Mouse (Mus musculus) C2C12 (cell line): ENCODE measurements around the gene Slc35f2. TPM values are rescaled to one million over a fixed set of nuclear protein-coding genes. Genes with fewer than 3 reads are reported as not detected.

Source experiments
- H3K27me3 ChIP-seq: one replicate; pipeline ENCODE4 v1.6.1; 2011; ENCODE audit not compliant: control insufficient read depth, insufficient read depth, insufficient read length
- H3K36me3 ChIP-seq: one replicate; pipeline ENCODE4 v1.6.1; 2011; ENCODE audit not compliant: control insufficient read depth, insufficient read depth
- H3K4me3 ChIP-seq: one replicate; pipeline ENCODE4 v1.5.1; 2011; ENCODE audit warnings: mild to moderate bottlenecking, control low read depth; ENCODE audit not compliant: poor library complexity, insufficient read depth, severe bottlenecking
- H3K79me2 ChIP-seq: one replicate; pipeline ENCODE4 v1.6.1; 2011; ENCODE audit not compliant: control insufficient read depth, insufficient read depth
- H3K79me3 ChIP-seq: one replicate; pipeline ENCODE4 v1.6.1; 2011; ENCODE audit warnings: low read depth, control low read depth
- H3ac ChIP-seq: one replicate; pipeline ENCODE3; 2011; ENCODE audit warnings: low read depth; ENCODE audit not compliant: control insufficient read depth, insufficient read length
- CEBPB ChIP-seq: IDR thresholded peaks from one replicate; pipeline ENCODE4 v1.6.1; 2011; ENCODE audit warnings: low read depth, mild to moderate bottlenecking, control low read depth, moderate library complexity
- CTCF ChIP-seq: IDR thresholded peaks from one replicate; pipeline ENCODE4 v1.5.1; 2011; ENCODE audit not compliant: control insufficient read depth, insufficient read depth, insufficient read length
- FOSL1 ChIP-seq: IDR thresholded peaks from one replicate; pipeline ENCODE4 v1.8.0; 2011; ENCODE audit warnings: mild to moderate bottlenecking, low read length; ENCODE audit not compliant: poor library complexity, insufficient read depth, severe bottlenecking
- MAX ChIP-seq: IDR thresholded peaks from one replicate; pipeline ENCODE4 v1.6.1; 2011; ENCODE audit warnings: mild to moderate bottlenecking, control low read depth
- MYOD1 ChIP-seq: IDR thresholded peaks from one replicate; pipeline ENCODE4 v1.6.1; 2011; ENCODE audit warnings: low read depth; ENCODE audit not compliant: control insufficient read depth, insufficient read length
- MYOG ChIP-seq: IDR thresholded peaks from one replicate; pipeline ENCODE4 v1.6.1; 2011; ENCODE audit not compliant: control insufficient read depth, insufficient read length; ENCODE audit errors: extremely low read depth
- USF1 ChIP-seq: IDR thresholded peaks from one replicate; pipeline ENCODE4 v1.6.1; 2011; ENCODE audit warnings: low read depth, mild to moderate bottlenecking, control low read depth, moderate library complexity
- polyA plus RNA-seq: library from polyadenylated mRNA; unstranded; fragments of >200 nt; fragmentation: generic; extraction: Trizol; gene quantifications from one replicate; pipeline ENCODE4 v1.2.1, GENCODE M21; 2012; ENCODE audit warnings: missing spikeins

Gene Slc35f2
- polyA plus RNA-seq, 1 experiment = 0.08 TPM

GRCm38 (mm10) chr9:53793830-53794330 lies 22.5 kb downstream of the Slc35f2 start:
- H3ac ChIP-seq = no peak overlapping the region
- no peaks in the 10 kb centered on the region for H3K79me2 ChIP-seq
- no peaks in the 10 kb centered on the region for H3K79me3 ChIP-seq
- no peaks in the 10 kb centered on the region for H3K27me3 ChIP-seq
- no peak overlapping the region for H3K4me3 ChIP-seq
- no peaks in the 10 kb centered on the region for H3K36me3 ChIP-seq
- TF ChIP-seq CEBPB = no peak
- TF ChIP-seq USF1 = no peak
- no peak for TF ChIP-seq MAX
- no peak for TF ChIP-seq CTCF
- no peak for TF ChIP-seq FOSL1
- no peak for TF ChIP-seq MYOG
- no peak for TF ChIP-seq MYOD1

DNA sequence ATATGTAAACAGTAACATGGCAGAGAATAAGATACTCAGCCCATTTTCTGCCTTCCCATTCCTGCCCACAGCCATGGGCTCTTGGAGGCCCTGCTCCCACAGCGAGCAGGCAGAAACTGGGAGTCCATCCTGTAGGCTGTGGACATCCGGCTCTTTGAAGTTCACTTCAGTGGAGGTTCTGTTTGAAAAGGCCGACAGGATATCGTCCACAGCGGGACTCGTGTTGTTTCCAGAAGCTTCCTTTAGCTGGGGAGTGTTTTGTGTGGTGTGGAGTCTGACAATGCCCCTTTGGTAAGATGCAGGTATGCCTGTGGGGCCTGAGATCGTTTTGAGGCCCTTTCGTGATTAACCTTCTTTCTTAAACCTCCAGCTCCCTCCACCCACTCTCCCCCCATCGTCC lies 23.2 kb downstream of the Slc35f2 start:
- no peak overlapping the region for H3K4me3 ChIP-seq
- H3ac ChIP-seq = no peak overlapping the region
- no peaks in the 10 kb centered on the region for H3K36me3 ChIP-seq
- no peaks in the 10 kb centered on the region for H3K79me2 ChIP-seq
- TF ChIP-seq MYOD1 (no peak), CTCF (no peak), MAX (no peak), MYOG (no peak), CEBPB (no peak)
- H3K79me3 ChIP-seq = no peaks in the 10 kb centered on the region
- H3K27me3 ChIP-seq = no peaks in the 10 kb centered on the region

- H3K27me3 ChIP-seq = no peaks in the 10 kb centered on the region
- no peaks in the 10 kb centered on the region for H3K79me2 ChIP-seq
- H3K36me3 ChIP-seq = no peaks in the 10 kb centered on the region
- H3ac ChIP-seq = no peak overlapping the region
- no peaks in the 10 kb centered on the region for H3K79me3 ChIP-seq
- no peak overlapping the region for H3K4me3 ChIP-seq
- TF ChIP-seq CTCF (no peak), FOSL1 (no peak)
Observed at GRCm38 (mm10) chr9:53795351-53795750, 24.0 kb downstream of the Slc35f2 start.

DNA sequence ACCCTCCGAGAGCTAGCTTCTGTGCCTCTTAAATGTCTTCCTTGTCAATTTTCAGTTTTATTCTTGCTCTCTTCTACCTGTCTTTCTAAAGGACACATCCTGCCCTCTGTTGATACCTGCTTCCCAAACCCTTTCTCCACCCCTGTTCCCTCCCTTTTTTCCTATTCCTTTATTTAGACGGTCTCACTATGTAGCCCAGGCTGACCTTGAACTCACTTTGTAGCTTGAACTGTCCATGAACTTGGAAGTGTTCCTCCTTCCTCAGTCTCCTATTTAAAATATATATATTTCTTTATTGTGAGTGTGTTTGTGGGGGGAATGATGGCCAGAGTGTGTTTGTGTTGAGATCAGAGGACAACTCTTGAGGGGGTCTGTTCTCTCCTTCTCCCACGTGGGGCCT lies 25.0 kb downstream of the Slc35f2 start:
- no peaks in the 10 kb centered on the region for H3K79me2 ChIP-seq
- no peak overlapping the region for H3ac ChIP-seq
- no peaks in the 10 kb centered on the region for H3K27me3 ChIP-seq
- H3K79me3 ChIP-seq = no peaks in the 10 kb centered on the region
- H3K36me3 ChIP-seq = no peaks in the 10 kb centered on the region
- H3K4me3 ChIP-seq = no peak overlapping the region
- TF ChIP-seq CTCF (no peak), USF1 (no peak), MYOG (no peak), FOSL1 (no peak), MYOD1 (no peak), MAX (no peak), CEBPB (no peak)

- Histone ChIP-seq H3K4me3 (no peak overlapping the region), H3ac (no peak overlapping the region), H3K79me2 (no peaks in the 10 kb centered on the region), H3K79me3 (no peaks in the 10 kb centered on the region), H3K27me3 (no peaks in the 10 kb centered on the region), H3K36me3 (no peaks in the 10 kb centered on the region)
- TF ChIP-seq CTCF (no peak), MYOD1 (no peak), CEBPB (no peak), USF1 (no peak), MAX (no peak), MYOG (no peak), FOSL1 (no peak)
Observed at GRCm38 (mm10) chr9:53797141-53797540, 25.8 kb downstream of the Slc35f2 start.

DNA sequence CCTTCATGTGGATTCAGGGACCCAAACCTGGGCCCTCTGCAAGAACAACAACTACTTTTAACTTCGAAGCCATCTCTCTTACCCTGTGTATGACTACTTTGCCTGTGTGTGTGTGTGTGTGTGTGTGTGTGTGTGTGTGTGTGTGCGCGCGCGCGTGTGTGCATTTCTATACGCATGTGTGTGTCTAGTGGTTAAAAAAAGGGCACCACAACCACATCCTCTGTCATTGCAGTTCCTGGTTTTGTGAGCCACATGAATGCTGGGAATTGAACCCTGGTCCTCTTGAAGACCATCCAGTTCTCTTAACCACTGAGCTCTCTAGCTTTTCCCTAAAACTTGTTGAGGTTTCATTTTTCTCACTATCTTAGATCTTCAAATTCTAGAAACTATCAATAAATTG lies 31.6 kb downstream of the Slc35f2 start:
- Histone ChIP-seq H3K79me2 (no peaks in the 10 kb centered on the region), H3K36me3 (no peaks in the 10 kb centered on the region), H3K4me3 (no peak overlapping the region), H3K27me3 (no peaks in the 10 kb centered on the region), H3ac (no peak overlapping the region), H3K79me3 (no peaks in the 10 kb centered on the region)
- TF ChIP-seq MYOG (no peak), CEBPB (no peak), MYOD1 (no peak), FOSL1 (no peak), CTCF (no peak), MAX (no peak), USF1 (no peak)
